Mouse (Mus musculus) lung, postnatal 10 days (tissue): ENCODE results near the gene Zap70.

ENCODE experiments used
- DNase-seq: peaks from one replicate; pipeline ENCODE4 v3.0.0; 2021

Gene Zap70

GRCm38 (mm10) chr1:36761568-36761967 lies at the start of gene Zap70:
TSS of gene Zap70 (plus strand) at chr1:36761798.
- DNase-seq, result no peak

DNA sequence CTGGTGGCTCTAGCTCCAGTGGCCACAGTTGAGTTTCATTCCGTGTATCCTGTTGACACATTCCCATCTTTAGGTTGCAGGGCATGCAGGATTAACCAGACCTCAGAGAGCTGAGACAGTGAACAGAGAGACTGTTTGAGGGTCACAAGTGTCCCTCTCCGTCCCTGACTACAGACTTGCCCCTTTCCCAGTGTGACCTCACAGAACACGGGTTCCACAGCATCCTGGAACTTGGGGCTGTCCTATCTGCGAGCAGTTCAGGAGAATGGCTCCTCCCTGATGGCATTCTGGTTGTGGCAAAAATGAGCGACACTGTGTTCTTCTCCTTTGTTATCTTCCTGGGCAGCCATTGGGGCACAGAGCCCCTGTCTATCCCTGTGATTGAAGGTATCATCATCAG lies 47.3 kb upstream of the Zap70 start, which contains the start of gene Actr1b:
Actr1b (minus strand) TSS at position 112 of the 400 bp plus-strand sequence.
- no peak for DNase-seq

GRCm38 (mm10) chr1:36718786-36719185 lies 42.8 kb upstream of the Zap70 start:
- DNase-seq, result no peak

DNA sequence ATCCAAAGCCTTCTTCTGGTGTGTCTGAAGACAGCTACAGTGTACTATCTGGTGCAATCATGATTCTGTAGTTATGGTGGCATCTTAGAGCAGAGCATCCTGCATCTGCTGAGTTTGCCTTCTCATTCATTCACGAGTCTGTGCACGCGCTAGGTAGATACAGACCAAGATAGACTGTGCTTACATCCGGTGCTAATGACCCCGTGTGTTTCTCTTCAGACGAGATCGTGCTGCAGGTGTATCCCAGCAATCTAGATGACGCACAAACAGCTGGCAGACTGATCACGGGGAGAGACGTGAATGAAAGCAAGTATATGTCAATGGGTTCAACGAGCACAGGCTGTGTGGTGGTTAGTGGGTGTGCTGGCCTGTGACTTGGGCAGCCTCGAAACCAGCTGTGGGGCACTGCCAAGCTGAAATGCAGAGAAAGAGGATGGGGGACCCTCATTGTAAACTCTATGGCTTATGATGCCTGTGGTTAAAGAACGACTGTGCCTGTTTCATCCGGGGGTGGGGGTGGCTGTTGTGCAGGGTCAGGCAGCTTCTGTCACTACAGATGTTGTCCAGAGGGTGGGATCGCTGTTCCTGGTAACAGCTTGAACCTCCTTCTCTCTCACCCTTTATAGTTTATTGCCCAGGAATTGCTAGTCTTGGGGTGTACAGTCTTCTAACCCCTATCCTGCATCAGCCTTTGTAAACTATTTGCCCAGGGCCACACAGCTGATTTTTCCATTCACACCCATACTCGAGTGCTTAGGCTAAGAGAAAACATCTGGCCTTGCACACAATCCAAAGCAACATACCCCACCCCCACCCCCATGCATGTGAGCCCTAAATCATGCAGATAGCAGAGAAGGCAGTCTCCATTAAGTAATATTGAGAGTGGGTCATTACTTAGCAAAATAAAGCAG lies 38.2 kb upstream of the Zap70 start:
- DNase-seq, result no peak

- DNase-seq, result no peak
Measured at GRCm38 (mm10) chr1:36724057-36724431, 37.6 kb upstream of the Zap70 start.

DNA sequence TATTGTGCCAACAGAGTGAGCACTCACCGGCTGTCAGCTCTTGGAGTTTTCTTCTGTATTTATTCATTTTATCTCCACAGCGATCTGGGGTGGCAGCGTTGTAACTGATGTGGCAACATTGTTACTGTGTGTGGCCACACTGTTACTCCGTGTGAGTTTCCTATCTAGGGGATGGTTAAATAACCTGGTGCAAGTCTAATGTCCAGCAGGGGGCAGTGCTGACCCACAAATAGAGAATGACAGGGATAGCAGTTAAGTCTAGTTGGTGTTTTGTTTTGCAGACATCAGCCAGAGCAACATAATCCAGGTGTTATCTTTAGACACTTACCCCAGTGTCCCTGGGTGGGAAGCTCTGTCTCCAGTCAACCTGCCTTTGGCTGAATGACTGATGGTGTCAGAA lies 24.3 kb upstream of the Zap70 start:
- peak; percentile 87 for DNase-seq

DNA sequence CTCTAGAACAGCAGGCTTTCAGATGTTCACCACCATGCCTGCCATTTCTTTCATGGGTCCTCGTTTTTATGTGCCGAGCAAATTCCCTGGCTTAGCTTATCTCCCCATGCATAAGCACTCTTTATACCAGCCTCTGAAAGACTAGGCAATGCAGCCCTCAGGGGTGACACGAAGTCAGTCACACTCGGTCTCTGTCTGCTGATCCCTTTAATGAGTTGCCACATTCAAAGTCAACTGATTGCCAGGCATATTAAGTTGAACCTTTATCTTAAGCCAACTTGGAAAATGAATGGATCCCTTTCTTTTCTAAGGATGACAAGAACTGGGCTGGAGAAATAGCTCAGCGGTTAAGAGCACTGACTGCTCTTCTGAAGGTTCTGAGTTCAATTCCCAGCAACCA lies 22.4 kb upstream of the Zap70 start:
- DNase-seq, result no peak

DNA sequence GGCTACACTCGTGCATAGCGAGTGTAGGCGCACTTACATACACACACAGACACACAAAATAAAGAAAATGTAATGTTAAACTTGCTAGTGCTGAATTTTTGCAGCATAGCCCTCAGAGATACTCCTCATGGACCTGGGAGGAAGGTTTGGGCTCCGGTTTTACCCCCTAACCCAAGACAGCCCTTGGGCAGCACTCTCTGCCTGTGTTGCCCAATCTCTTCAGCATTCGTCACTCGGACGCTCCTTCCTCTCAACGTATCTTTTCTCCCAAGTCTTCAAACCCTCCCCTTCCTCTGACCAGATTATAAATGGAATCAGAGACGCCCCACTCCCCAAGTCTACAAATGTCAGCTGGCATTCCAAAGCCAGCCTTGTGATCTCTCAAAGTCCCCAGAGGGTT lies 18.6 kb upstream of the Zap70 start:
- no peak for DNase-seq

DNA sequence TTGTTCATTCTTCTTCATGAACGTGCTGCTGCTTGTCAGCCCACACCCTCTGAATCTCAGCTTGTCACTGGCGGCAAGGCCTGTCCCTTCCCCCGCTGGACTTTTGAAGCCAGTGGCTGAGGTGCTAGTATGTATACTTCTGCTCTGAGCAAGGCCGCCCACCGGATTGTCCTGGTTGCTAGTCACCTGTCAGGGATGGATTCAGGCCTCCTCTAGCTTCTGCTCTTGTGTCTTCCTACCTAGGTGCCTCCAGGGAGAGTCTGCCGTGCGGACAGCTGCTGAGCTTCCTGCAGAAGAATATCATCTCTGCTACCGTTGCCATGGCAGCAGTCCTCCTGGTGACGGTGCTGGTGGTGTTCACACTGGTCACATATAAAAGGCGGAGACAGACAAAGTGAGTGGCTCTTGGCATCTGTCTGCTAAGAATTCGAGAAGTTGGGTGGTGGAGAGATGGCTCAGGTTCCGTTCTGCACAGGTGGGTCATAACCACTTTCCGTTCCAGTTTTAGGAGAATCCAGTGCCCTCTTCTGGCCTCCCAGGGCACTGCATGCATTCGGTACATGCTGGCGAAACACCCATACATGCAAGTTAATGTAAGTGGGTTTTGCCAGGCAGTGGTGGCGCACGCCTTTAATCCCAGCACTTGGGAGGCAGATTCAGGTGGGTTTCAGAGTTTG lies 17.2 kb upstream of the Zap70 start:
- DNase-seq, result peak; percentile 78

DNA sequence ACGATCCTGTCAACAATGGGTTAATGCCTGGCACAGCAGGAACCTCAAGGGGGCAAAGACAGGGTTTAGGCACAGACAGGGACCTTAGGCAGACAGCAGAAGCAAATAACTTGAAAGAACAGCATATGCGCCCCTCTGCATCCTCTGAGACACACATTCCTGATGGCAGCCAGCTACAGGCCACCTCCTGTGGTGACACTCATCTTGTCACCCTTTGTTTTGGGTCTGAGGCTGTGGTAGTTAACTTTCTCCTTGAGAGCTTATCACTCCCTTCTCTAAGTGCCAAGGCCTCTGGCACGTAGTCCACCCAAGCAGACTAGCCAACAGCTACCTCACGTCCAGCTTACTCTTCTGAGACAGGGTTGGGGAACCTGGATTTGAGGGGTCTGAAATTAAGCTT lies 15.9 kb upstream of the Zap70 start:
- DNase-seq, result no peak

GRCm38 (mm10) chr1:36746452-36746851 lies 15.1 kb upstream of the Zap70 start:
- peak; percentile 46 for DNase-seq

DNA sequence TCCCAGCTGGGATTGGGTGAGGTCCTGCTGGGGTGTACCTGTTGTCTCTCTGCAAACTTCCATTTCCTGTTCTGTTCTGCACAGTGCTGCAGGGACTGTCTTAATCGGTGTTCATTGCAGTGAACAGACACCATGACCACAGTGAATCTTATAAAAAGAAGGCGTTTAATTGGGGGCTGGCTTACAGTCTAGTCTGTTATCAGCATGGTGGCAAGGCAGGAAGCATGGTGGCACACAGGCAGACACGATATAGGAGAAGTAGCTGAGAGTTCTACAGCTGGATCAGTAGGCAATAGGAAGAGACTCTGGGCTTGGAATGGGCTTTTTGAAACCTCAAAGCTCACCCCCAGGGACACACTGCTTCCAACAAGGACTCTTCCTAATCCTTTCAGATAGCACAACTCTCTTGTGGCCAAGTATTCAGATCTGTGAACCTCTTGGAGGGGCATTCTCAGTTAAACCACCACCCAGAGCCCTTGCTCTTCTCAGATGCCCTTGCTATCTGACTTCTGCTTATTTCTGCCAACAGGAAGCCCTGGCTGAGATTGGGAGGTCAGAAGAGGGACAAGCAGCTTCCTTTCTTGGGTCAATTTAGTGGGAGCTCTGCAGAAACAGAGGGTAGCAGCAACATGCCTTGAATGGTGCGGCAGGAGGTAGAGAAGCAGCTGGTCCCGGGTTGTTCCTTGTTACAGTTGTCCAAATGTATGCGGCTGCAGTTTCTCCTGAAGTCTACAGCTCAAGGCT lies 7.5 kb upstream of the Zap70 start:
- DNase-seq, result no peak

- no peak for DNase-seq
Measured at GRCm38 (mm10) chr1:36758553-36758952, 3.0 kb upstream of the Zap70 start.

- no peak for DNase-seq
Measured at GRCm38 (mm10) chr1:36759076-36759475, 2.5 kb upstream of the Zap70 start.

GRCm38 (mm10) chr1:36760401-36760800 lies 1.2 kb upstream of the Zap70 start:
- no peak for DNase-seq

DNA sequence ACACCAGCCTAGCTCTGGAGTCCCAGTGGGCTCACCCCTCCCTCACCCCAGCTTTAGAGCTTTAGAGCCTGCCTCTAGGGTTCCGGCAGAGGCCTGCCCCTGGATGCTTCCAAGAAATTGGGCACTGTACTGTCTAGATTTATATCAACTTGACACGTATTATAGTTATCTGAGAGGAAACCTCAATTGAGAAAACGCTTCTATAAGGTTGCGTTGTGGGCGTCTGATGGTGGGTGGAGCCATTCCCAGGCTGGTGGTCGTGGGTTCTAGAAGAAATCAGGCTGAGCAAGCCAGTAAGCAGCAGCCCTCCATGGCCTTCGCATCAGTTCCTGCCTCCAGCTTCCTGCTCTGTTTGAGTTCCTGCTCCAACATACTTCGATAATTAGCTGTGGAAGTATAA lies 537 bp upstream of the Zap70 start:
- no peak for DNase-seq

- no peak for DNase-seq
Measured at GRCm38 (mm10) chr1:36766431-36767205, 5.0 kb downstream of the Zap70 start.

DNA sequence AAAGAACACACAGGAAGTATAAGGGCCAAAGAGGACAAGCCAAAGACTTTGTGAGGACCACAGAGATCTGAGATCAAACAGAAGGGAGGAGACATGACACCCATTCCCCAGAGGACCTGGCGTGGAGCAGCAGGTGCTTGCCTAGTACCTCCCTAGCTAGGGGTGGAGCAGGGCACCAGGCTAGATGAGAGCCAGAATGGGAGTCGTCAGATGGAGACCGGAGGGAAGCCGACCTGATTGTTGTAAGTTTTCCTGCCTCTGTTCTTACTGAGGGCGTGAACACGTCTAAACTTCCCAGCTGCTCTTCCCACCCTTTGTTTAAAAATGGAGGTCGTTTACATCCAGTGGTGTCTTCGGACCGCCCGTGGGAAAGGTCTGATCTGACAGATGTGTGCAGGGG lies 5.7 kb downstream of the Zap70 start:
- no peak for DNase-seq

DNA sequence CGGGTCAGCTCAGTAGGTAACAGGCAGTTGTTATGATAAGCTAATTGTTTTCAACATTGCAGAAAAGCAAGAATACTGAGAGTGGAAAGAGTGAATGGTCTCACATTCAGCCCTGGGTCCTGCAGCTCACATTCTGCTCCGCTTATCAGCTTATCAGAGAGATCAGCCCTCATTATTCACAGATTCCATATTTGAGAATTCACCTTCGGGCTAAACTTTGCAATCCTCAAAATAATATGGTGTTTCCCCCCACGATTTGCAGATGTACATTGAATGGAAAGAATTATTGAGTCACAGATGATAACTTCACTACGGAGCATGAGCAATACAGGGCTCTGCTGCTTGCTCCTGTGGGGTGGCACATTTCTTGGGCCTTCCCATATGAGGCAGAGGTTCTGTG lies 7.2 kb downstream of the Zap70 start:
- DNase-seq, result no peak

DNA sequence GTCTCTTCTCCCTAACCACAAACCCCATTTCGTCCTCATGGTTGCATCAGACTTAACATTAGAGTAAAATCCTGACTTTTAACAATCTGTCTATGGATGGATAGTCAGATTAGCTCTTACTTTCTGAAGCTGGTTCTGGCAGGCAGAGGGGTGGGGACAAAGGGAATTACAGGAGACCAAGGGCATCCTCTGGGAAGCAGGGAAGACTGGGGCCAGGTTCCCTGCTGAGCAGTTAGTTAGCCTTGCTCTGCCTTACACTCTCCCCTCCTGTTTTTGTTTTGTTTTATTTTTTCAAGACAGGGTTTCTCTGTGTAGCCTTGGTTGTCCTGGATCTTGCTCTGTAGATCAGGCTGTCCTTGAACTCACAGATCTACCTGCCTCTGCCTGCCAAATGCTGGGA lies 8.4 kb downstream of the Zap70 start:
- no peak for DNase-seq

DNA sequence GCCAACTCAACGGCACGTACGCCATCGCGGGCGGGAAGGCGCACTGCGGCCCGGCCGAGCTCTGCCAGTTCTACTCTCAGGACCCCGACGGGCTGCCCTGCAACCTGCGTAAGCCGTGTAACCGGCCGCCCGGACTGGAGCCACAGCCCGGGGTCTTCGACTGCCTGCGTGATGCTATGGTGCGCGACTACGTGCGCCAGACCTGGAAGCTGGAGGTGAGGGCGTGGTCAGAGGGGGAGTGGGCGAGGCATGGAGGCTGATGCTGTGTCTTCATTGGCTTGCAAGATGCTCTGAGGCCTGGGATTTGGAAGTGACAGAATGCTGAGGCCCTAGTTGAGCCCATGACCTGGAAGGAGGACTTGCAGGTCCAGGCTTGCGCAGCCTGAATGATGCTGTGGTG lies 9.4 kb downstream of the Zap70 start:
- no peak for DNase-seq

GRCm38 (mm10) chr1:36772198-36772934 lies 10.8 kb downstream of the Zap70 start:
- no peak for DNase-seq
